Mouse (Mus musculus): Measurements from ENCODE around the gene Anapc11.
"Not testable (repeated sequence)": the region's sequence is repeated elsewhere in the genome, so short reads cannot be mapped to it uniquely, and the experiment has no call there.

The Anapc11 gene

DNA sequence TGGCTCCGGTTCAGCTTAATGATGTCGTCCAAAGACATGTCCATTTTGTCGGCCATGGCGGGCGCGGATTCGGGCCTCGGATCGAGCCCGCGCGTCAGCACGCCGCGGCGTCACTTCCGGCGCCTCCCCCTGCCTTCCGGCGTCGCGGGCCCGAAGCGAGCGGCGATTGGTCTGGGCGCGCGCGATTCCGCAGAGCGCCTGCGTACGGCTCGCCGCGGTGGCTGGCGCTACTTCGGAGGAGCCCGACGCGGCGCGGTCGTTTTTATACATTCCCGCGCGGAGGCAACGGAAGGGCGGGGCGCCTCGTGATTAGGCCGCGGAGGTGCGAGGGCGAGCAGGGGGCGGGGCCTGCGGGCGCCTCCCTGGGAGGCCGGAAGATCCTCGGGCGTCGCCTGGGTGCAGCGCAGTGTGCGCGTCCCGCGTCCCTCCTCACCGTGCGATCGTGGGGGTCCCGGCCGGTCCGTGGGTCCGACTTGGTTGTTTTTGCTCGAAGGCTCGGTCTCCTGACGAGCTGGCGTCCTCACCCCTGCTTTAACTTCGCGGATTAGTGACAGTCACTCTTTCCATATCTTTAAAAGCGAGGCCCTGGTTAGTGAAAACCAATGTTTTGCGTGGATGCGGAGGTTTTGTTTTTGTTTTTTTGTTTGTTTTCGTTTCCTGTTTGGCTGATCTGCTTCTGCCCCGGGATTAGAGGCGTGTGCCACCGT is at the start of gene Anapc11, which contains the start of gene Alyref:
TSS of gene Anapc11 (plus strand) at position 139 of the 707 bp plus-strand sequence.
TSS of gene Alyref (minus strand) at position 83 of the 707 bp plus-strand sequence.
- DNase-seq: peak; percentile 96 to 98

DNA sequence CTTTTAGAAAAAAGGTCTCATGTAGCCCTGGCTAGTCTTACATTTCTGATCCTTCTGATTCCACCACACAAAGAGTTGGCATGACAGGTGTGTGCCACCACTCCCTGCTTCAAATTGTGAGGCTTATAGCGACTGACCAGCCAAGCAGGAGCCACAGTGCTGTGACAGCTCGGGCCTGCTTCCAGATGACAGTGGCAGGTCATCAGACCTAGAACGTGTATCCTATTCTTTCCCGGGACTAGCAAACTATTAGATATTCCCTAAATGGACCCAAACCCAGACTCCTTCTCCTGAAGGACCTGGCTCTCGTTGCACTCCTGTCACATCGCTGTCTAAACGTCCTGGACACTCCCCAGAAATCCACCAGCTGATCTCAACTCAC is 49.4 kb upstream of the Anapc11 start:
- no peak for DNase-seq

DNA sequence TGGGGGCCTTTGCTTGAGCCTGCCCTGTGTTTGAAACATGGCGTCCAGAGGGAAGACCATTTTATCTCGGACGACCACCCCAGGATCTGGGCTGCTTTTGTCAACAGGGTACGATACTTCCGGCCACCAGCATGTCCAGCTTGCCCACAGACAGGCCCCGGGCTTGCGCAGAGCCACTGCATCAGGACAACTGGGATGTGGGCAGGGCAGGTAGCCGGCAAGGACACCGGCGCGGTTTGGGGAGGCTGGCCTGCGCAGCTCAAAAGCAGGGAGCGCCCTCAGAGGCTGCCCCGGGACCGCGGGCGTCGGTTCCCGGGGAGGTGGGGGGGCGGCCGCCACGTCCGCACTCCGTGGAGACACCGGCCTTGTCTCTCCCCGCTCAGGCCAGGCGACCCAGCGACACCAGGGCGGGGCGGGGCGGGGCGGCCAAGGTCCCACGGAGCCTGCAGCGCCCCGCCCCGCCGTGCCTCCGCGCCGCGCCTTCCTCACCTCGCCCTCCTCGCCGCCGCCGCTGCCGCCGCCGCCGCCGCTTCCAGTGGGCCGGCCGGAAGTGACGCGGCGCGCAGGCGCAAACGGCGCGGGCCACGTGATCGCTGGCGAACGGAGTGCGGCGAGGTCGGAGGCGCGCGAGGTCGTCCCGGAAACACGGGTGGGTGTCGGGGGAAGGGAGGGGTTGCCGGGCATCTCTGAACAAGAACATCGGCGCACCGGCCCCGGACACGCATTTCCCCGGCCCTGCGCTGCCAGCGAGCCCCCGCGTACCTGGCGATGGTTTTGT is 48.9 kb upstream of the Anapc11 start, which contains the start of gene Mcrip1:
TSS of gene Mcrip1 (minus strand) at position 560 of the 778 bp plus-strand sequence.
- peak; percentile 94 to 96 for DNase-seq

GRCm38 (mm10) chr11:120549986-120550809 is 48.0 kb upstream of the Anapc11 start:
- DNase-seq: no peak

GRCm38 (mm10) chr11:120550810-120551440 is 47.3 kb upstream of the Anapc11 start, which contains the start of gene Ppp1r27:
Gene Ppp1r27, minus strand, starts transcription at chr11:120551132.
- DNase-seq: no peak

GRCm38 (mm10) chr11:120552736-120553135 is 45.5 kb upstream of the Anapc11 start:
- no peak for DNase-seq

GRCm38 (mm10) chr11:120554834-120555233 is 43.4 kb upstream of the Anapc11 start:
- no peak for DNase-seq

- DNase-seq: no peak
Measured at GRCm38 (mm10) chr11:120555260-120555659, 43.0 kb upstream of the Anapc11 start.

- DNase-seq: not testable (repeated sequence)
Measured at GRCm38 (mm10) chr11:120558843-120559242, 39.4 kb upstream of the Anapc11 start.

DNA sequence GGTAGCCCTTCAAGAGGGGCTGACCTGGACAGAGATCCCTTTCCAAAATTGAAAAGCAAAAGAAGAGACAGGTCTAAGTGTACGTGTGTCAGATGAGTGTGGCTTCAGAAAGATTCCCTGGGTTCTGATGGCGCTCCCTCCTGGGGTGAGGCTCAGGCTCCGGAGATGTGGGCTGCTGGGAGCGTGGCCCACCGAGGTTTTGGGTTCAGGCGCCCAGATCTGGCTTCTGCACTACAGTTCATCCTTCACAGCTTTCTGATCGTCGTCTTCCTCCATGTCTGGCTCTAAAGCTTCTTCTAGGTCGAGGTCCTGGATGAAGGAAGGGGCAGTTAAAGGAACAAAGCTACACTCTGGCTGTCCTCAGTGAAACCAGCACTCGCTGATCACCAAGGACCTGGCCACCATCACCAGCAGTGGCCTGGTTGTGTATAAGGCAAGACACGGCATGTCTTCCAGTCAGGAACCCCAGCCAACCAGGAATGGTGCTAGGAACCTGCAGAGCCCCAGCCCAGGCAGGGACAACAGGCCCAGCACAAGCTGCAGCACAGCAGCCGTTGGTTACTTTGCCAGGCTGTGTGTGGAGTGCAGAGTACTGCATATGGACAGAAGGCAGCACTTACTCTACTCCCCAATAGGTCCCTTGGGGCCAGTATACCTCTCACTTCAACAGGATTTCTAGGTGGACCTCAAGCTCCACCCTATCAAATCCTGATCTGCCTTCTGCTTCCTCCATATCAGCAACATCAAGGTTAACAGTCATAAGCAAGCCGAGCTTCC is 37.1 kb upstream of the Anapc11 start:
- no peak for DNase-seq

DNA sequence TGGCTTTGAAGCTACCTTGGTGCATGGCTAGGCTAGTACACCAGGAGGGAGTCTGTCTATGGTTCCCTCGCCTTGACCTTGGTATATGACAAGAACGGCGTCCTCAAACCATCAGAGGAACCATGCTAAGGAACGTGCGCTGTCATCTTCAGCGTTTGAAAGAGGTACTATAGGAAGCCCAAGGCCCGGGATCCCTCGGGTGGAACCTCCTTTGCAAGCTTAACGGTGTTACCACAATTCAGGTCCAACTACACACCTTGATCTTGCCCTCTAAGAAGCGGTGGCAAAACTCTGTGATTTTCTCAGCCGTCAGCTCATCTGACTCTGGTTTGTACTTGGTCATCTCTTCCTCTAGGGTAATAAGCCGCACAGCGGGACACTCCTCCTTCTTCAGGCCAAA is 35.3 kb upstream of the Anapc11 start:
- DNase-seq: no peak

- DNase-seq: no peak
Measured at GRCm38 (mm10) chr11:120565114-120565513, 33.1 kb upstream of the Anapc11 start.

DNA sequence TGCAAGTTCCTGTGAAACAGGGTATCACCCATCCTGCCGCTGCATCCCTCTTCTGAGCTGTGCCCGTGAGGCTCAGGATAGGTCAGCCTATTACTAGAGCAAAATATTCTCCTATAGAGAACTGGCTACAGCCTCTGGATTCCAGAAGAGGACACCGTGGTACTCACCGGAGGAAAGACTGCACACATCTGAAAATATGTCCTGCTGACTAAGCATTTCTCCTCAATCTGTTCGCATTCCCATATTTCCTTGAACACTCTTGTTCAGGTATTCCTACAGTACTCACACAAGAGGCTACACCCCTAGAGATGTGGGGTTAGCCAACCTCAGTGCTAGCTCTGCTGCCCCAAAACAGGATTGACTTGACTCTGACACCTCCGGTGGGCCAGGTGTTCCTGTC is 29.9 kb upstream of the Anapc11 start:
- no peak for DNase-seq

- DNase-seq: no peak
Measured at GRCm38 (mm10) chr11:120571122-120571521, 27.1 kb upstream of the Anapc11 start.

DNA sequence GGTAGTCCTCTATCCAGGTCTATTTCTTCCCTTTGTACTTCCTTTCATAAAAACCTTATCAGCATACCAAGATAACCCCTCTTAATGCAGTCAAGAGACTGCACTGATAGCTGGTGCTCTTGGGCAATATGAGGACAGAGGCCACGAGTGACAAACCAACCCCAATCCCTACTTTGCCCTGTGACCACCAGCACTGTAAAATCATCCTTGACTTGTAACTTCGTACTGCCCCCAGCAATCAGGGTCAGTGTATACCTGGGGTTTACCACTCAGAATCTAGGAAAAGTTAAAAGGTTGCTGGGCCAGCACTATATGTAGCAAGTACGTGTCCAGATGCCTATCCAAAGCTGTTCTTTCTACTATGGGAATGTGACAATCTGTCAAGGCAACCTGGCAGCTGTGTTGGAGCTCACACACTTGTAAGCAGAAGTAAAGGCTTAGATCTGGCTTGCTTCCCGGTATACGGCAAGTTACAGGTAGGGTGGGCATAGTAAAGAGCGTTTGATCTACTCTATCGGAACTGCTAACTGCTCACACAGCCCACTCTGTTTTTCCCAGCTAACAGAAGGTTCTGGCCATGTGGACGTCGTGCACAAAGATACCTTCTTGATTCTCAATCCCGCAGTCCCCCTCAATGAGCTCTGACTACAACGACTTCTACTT is 26.3 kb upstream of the Anapc11 start:
- no peak for DNase-seq

- DNase-seq: no peak
Measured at GRCm38 (mm10) chr11:120572417-120572751, 25.8 kb upstream of the Anapc11 start.

GRCm38 (mm10) chr11:120572752-120573584 is 25.3 kb upstream of the Anapc11 start, which contains the start of gene P4hb:
Gene P4hb, minus strand, starts transcription at chr11:120573253.
- DNase-seq: peak; percentile 98

GRCm38 (mm10) chr11:120573585-120574277 is 24.5 kb upstream of the Anapc11 start:
- no peak for DNase-seq

DNA sequence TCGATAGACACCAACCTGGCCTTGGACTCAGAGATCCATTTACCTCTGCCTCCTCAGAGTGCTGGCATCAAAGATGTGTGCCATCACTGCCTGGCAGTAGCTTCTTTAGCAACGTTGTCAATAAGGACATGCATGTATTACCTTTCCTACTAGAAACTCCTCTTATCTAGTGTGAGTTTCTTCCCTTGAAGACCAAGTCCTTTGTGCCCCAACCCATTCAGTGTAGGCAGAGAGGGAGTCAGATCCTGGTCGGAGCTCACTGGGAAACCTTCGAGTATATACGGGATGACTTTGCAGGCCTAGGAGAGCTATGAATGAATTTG is 24.0 kb upstream of the Anapc11 start:
- no peak for DNase-seq

DNA sequence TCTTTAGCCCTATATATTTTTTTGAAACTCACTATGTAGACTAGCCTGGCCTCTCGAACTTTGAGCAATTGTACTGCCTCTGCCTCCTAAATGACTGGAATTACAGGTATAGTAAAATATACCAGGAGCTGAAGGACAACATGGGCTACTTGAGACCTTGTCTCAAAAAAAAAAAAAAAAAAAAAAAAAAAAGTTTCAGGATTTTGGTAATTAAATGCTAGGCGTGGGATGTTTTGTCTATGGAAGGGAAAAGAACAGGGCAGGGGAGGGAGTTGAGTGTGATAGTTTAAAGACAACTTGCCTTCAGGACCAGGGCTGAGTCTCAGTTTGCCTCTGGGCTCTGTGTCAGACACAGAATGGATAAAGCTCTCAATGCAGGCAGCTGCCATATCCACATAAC is 23.2 kb upstream of the Anapc11 start:
- DNase-seq: no peak
